Mouse (Mus musculus) liver, embryonic 11.5 days (tissue): ENCODE results near the gene Lix1l. TPM values are rescaled to one million over a fixed set of nuclear protein-coding genes. Genes with fewer than 3 reads are reported as not detected.

ENCODE experiments used
- ATAC-seq: fragments of 200-750 bp; cut with Nextera tagmentation; replicated peaks from 2 replicates; pipeline ENCODE4 v1.8.0; 2017; ENCODE audit warnings: moderate number of reproducible peaks, mild to moderate bottlenecking, moderate TSS enrichment, moderate library complexity; ENCODE audit not compliant: low FRiP score
- DNase-seq: peaks from one replicate; pipeline ENCODE4 v3.0.0-alpha.2; 2017; ENCODE audit warnings: low spot score
- H3K27ac ChIP-seq: fragments of 300-500 bp; sonication (generic); 2 replicates; pipeline ENCODE4 v1.5.1; 2014; ENCODE audit warnings: mild to moderate bottlenecking, low read depth, low read length, control low read depth
- H3K27me3 ChIP-seq: fragments of 300-500 bp; sonication (generic); replicated peaks from 2 replicates; pipeline ENCODE4 v1.6.1; 2014; ENCODE audit warnings: low read length, mixed read lengths; ENCODE audit not compliant: control insufficient read depth, insufficient read depth
- H3K36me3 ChIP-seq: fragments of 300-500 bp; sonication (generic); 2 replicates; pipeline ENCODE4 v1.6.1; 2014; ENCODE audit warnings: mild to moderate bottlenecking, low read length, moderate library complexity, mixed read lengths; ENCODE audit not compliant: control insufficient read depth, insufficient read depth
- H3K4me1 ChIP-seq: fragments of 300-500 bp; sonication (generic); replicated peaks from 2 replicates; pipeline ENCODE4 v1.6.1; 2014; ENCODE audit warnings: low read length, mixed read lengths; ENCODE audit not compliant: control insufficient read depth, insufficient read depth
- H3K4me2 ChIP-seq: fragments of 300-500 bp; sonication (generic); 2 replicates; pipeline ENCODE4 v1.6.1; 2014; ENCODE audit warnings: mild to moderate bottlenecking, control low read depth, moderate library complexity
- H3K4me3 ChIP-seq: fragments of 300-500 bp; sonication (generic); 2 replicates; pipeline ENCODE4 v1.5.1; 2014; ENCODE audit warnings: low read depth, low read length, control low read depth
- H3K9ac ChIP-seq: fragments of 300-500 bp; sonication (generic); 2 replicates; pipeline ENCODE4 v1.6.1; 2014; ENCODE audit warnings: low read depth, low read length, control low read depth
- H3K9me3 ChIP-seq: fragments of 300-500 bp; sonication (generic); 2 replicates; pipeline ENCODE4 v1.6.1; 2016; ENCODE audit warnings: low read length, inconsistent platforms, mixed read lengths; ENCODE audit not compliant: control insufficient read depth
- WGBS: fragments of 180-500 bp; shearing (Covaris S2); extraction: QIAGEN DNeasy Blood & Tissue Kit; methylation state at CpG from one replicate; pipeline ENCODE4 v1.1.7; 2014; 5-methylcytosine and 5-hydroxymethylcytosine counted together
- polyA plus RNA-seq: library from polyadenylated mRNA; unstranded; fragments of >200 nt; fragmentation: Nextera tagmentation; extraction: Ambion mirVana; gene quantifications from 2 replicates; pipeline ENCODE4 v1.2.1, GENCODE M21; 2014

The Lix1l gene
- polyA plus RNA-seq, 1 experiment from 2014 or later, result 3.1 TPM

DNA sequence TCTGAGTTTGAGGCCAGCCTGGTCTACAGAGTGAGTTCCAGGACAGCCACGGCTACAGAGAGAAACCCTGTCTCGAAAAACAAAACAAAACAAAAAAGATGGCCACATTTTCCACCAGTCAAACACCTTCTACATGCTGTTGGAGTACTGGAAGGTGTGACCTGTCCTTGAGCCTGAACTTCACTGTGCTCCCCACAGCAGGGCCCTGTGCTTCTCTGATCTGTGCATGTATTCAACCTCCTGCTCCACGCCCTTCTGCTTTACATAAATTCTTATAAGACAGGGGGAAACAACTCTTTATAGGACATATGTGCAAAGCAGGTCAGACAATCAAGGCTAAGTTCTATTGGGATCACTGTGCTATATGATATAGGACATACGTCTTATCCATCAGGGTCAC is 22.3 kb downstream of the Lix1l start:
- Histone ChIP-seq H3K4me1 (no peaks in the 10 kb centered on the region), H3K9me3 (no peaks in the 10 kb centered on the region), H3K9ac (no peak overlapping the region), H3K4me3 (no peak overlapping the region), H3K27me3 (no peaks in the 10 kb centered on the region), H3K27ac (no peak overlapping the region), H3K4me2 (no peak overlapping the region), H3K36me3 (peaks cover 8% of the 10 kb centered on the region; the same call in 1 of the 2 replicates)
- ATAC-seq, result no peak
- DNase-seq, result no peak
- 91% methylated on average over 4 of the region's 4 CpGs for WGBS

- Histone ChIP-seq H3K4me2 (peak within 1 kb of the TSS; percentile 76), H3K9me3 (no peaks in the 10 kb centered on the region), H3K4me1 (peaks cover 11% of the 10 kb centered on the region), H3K36me3 (peaks cover 9% of the 10 kb centered on the region), H3K4me3 (peak within 1 kb of the TSS; percentile 80), H3K9ac (peak within 1 kb of the TSS; percentile 85), H3K27me3 (no peaks in the 10 kb centered on the region), H3K27ac (peak within 1 kb of the TSS; percentile 49; the same call in 1 of the 2 replicates)
- peak; percentile 91 for DNase-seq
- under 1% methylated on average over 48 of the region's 48 CpGs for whole genome bisulfite sequencing
- peak; percentile 92 for ATAC-seq
These were observed 29.0 kb downstream of the Lix1l start, which contains the start of gene Rbm8a for GRCm38 (mm10) chr3:96629729-96630600. Gene Rbm8a (plus strand): TSS chr3:96629933.

DNA sequence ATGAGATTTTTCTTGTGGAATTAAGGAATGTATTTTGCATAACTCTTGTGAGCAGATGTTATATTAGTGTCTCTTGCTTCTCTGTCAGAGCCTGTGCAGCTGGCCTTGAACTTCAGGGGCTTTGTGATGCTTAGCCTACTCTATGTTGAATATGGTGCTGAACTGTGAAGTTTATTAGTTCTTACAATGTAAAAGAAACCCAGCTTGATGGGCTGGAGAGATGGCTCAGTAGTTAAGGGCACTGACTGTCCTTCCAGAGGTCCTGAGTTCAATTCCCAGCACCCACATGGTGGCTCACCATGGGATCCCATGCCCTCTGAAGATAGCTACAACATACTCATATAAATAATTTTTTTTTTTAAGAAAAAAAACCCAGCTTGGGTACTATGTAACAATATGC is 31.1 kb downstream of the Lix1l start:
- Histone ChIP-seq H3K4me2 (no peak overlapping the region), H3K36me3 (peaks cover 9% of the 10 kb centered on the region), H3K27ac (no peak overlapping the region), H3K4me1 (peaks cover 18% of the 10 kb centered on the region), H3K4me3 (no peak overlapping the region), H3K9me3 (no peaks in the 10 kb centered on the region), H3K27me3 (no peaks in the 10 kb centered on the region), H3K9ac (no peak overlapping the region)
- ATAC-seq (no peak), DNase-seq (no peak)

DNA sequence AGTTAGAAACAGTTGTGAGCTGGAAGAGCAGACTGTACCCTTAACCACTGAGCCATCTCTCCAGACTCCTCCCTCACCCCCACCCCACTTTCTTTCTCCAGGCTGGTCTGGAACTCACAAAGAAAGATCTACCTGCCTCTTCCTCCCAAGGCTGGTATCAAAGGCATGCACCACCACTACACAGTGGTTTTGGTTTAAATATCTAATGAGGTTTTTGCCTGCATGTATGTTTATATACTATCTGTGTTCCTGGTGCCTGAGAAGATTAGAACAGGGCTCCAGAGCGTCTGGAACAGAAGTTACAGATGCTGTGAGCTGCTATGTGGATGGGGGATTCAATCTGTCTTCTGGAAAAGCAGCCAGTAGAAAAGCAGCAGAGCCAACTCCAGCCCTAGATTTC is 33.1 kb downstream of the Lix1l start:
- H3K4me2 ChIP-seq, result no peak overlapping the region; the same call in 1 of the 2 replicates
- ATAC-seq (no peak), DNase-seq (no peak)
- no peak overlapping the region for H3K4me3 ChIP-seq
- H3K9me3 ChIP-seq, result no peaks in the 10 kb centered on the region
- peaks cover 18% of the 10 kb centered on the region for H3K4me1 ChIP-seq
- 36% methylated on average over 1 of the region's 1 CpGs for WGBS
- H3K9ac ChIP-seq, result no peak overlapping the region
- H3K27ac ChIP-seq, result no peak overlapping the region
- H3K27me3 ChIP-seq, result no peaks in the 10 kb centered on the region
- H3K36me3 ChIP-seq, result peaks cover 11% of the 10 kb centered on the region

DNA sequence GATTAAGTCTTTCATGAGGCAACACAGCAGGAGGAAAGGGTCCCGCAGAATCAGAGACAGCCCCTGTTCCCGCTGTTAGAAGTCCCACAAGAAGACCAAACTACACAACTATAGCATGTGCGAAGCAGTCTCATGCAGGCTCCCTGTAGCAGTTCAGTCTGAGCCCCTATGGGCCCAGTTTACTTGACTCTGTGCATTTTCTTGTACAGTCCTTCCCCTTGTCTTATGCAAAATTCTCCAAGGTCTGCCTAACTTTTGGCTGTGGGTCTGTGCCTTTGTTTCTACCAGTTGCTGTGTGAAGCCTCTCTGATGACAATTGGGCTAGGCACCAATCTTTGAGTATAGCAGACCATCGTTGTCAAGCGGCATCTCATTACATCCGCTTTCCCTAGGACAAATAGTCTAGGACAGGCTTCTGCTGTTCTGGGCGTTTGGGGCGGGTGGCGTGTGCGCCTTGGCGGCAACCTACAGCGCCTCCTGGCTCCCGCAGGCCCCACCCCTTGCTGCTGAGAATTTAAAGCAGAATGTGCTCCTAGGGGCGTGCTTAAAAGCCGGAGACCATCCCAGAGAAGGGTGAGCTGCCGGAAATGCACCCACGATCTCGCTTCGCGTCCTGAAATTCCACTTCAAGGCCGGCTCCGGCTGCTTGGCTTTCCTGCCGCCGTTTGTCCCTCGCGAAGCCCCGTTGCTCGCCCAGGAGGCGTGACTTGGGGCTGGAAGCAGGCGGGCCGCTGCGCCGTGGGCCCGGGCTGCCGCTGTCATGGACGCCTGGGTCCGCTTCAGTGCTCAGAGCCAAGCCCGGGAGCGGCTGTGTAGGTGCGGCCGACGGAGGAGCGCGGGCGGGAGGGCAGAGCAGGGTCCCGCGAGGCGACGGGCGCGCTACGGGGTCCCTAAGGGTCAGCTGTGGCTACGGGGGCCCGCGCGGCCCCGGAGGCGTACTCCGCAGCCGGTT is 34.3 kb downstream of the Lix1l start, which contains the start of the genes Pex11b and Gm42957:
Gene Pex11b (plus strand): TSS at position 449 of the 952 bp plus-strand sequence.
Gene Gm42957 (plus strand): TSS at position 547 of the 952 bp plus-strand sequence.
- DNase-seq, result peak; percentile 86
- ATAC-seq, result peak; percentile 87
- WGBS, result 2% methylated on average over 58 of the region's 60 CpGs
- Histone ChIP-seq H3K9ac (peak within 1 kb of the TSS; percentile 91), H3K4me1 (peaks cover 18% of the 10 kb centered on the region), H3K36me3 (peaks cover 13% of the 10 kb centered on the region), H3K4me3 (peak within 1 kb of the TSS; percentile 80), H3K27me3 (no peaks in the 10 kb centered on the region), H3K4me2 (peak within 1 kb of the TSS; percentile 85), H3K27ac (peak within 1 kb of the TSS; percentile 61), H3K9me3 (no peaks in the 10 kb centered on the region)

GRCm38 (mm10) chr3:96635906-96636305 is 35.0 kb downstream of the Lix1l start:
- ATAC-seq (peak; percentile 19; the same call in 1 of the 2 replicates), DNase-seq (no peak)
- H3K9ac ChIP-seq, result peak overlapping the region; percentile 91
- WGBS, result 7% methylated on average over 15 of the region's 15 CpGs
- H3K4me3 ChIP-seq, result peak overlapping the region; percentile 80
- H3K27ac ChIP-seq, result peak overlapping the region; percentile 61
- H3K4me1 ChIP-seq, result peaks cover 14% of the 10 kb centered on the region
- H3K9me3 ChIP-seq, result no peaks in the 10 kb centered on the region
- H3K4me2 ChIP-seq, result peak overlapping the region; percentile 85
- peaks cover 13% of the 10 kb centered on the region for H3K36me3 ChIP-seq
- H3K27me3 ChIP-seq, result no peaks in the 10 kb centered on the region

DNA sequence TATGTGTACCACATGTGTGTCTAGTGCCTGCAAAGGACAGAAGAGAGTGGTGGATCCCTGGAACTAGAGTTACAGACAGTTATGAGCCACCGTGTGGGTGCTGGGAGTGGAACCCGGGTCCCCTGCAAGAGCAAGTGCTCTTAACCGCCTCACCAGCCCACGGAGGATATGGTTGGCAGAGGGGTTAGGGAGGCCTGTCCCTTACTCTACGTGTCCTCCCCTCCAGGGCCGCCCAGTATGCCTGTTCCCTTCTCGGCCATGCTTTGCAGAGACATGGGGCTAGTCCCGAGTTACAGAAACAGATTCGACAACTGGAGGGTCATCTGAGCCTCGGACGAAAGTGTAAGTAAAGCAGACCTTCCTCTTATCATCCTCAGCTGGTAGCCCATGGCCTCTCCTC is 35.5 kb downstream of the Lix1l start:
- Histone ChIP-seq H3K4me1 (peaks cover 11% of the 10 kb centered on the region), H3K4me2 (peak overlapping the region; percentile 85), H3K27ac (no peak overlapping the region), H3K36me3 (peaks cover 16% of the 10 kb centered on the region), H3K4me3 (peak overlapping the region; percentile 80), H3K9ac (peak overlapping the region; percentile 91), H3K27me3 (no peaks in the 10 kb centered on the region), H3K9me3 (no peaks in the 10 kb centered on the region)
- 52% methylated on average over 11 of the region's 11 CpGs for WGBS
- DNase-seq (no peak), ATAC-seq (no peak)

- Histone ChIP-seq H3K27ac (no peak overlapping the region), H3K4me2 (no peak overlapping the region), H3K9ac (no peak overlapping the region), H3K27me3 (no peaks in the 10 kb centered on the region), H3K9me3 (no peaks in the 10 kb centered on the region), H3K36me3 (peaks cover 11% of the 10 kb centered on the region; the same call in 1 of the 2 replicates), H3K4me3 (no peak overlapping the region), H3K4me1 (peaks cover 11% of the 10 kb centered on the region)
- WGBS, result 71% methylated on average over 1 of the region's 1 CpGs
- no peak for ATAC-seq
- no peak for DNase-seq
These were observed 38.3 kb downstream of the Lix1l start for GRCm38 (mm10) chr3:96639219-96639618.
